Mouse (Mus musculus): Measurements from ENCODE around the gene Emilin2. TPM values are rescaled to one million over a fixed set of nuclear protein-coding genes. Genes with fewer than 3 reads are reported as not detected.

Emilin2 gene
- polyA plus RNA-seq, 1 experiment from 2014 or later = 66.9 TPM

DNA sequence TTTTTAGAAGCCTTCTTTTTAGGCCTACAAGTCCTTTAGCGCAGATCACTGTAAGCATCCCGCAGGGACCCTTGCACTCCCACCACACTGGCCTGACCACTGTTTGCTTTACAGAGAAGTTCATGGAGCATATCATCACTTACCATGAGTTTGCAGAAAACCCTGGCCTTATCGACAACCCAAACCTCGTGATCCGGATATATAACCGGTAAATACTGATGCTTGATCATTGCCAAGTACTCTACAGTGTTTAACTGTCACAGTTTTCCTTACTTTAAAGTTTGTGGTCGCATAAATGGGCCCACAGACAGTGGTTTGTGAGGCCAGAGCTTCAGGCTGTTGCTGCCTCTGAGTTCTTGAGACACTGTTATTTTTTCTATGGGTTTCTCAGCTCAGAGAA is 73.3 kb downstream of the Emilin2 start:
- Histone ChIP-seq H3K27ac (no peak overlapping the region; the same call in 1 of the 2 replicates), H3K9me3 (no peaks in the 10 kb centered on the region), H3K36me3 (peaks cover 66% of the 10 kb centered on the region), H3K4me3 (no peak overlapping the region), H3K4me1 (peaks cover 10% of the 10 kb centered on the region; the same call in 1 of the 2 replicates), H3K27me3 (ENCODE audit: insufficient read depth, poor library complexity, severe bottlenecking) (no peaks in the 10 kb centered on the region)
- DNase-seq (ENCODE audit: low spot score) = no peak
- WGBS = 84% methylated on average over 7 of the region's 7 CpGs

DNA sequence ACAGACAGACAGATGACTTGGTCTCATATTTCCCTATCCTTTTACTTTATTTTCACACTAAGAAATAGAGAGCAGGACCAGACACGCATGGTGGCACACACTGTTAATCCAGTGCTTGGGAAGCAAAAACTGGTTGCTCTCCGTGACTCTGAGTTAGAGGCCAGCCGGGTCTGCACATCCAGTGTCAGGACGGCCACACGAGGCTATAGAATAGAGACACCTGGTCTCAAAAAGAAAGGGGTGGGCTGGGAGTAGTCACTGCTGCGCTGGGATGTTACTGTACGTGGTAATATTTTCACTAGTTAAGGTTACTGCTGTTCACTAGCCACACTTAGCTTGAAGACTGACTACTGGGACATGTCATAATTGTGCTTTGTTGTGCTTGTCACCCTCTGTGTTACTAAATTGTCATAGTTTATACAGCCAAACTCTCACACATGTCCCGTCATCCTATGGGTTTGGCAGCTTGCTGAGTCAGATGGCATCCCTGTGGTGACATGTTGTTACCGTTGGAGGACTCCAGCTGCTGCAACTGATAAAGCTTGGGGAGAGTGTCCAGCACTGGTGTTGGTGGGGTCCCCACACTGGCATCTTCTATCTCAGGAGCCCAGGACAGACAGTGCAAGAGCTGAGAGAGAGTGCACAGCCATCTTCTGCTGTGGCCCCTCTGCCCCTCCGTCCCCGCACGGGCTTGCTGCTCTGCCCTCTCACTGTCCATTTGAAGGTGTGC is 76.4 kb downstream of the Emilin2 start:
- Histone ChIP-seq H3K27me3 (ENCODE audit: insufficient read depth, poor library complexity, severe bottlenecking) (no peaks in the 10 kb centered on the region), H3K4me1 (peaks cover 13% of the 10 kb centered on the region; the same call in 1 of the 2 replicates), H3K4me3 (no peak overlapping the region), H3K36me3 (peaks cover 56% of the 10 kb centered on the region), H3K9me3 (no peaks in the 10 kb centered on the region), H3K27ac (peak overlapping the region; percentile 52; the same call in 1 of the 2 replicates)
- WGBS = 73% methylated on average over 12 of the region's 12 CpGs
- DNase-seq (ENCODE audit: low spot score) = peak; percentile 95

DNA sequence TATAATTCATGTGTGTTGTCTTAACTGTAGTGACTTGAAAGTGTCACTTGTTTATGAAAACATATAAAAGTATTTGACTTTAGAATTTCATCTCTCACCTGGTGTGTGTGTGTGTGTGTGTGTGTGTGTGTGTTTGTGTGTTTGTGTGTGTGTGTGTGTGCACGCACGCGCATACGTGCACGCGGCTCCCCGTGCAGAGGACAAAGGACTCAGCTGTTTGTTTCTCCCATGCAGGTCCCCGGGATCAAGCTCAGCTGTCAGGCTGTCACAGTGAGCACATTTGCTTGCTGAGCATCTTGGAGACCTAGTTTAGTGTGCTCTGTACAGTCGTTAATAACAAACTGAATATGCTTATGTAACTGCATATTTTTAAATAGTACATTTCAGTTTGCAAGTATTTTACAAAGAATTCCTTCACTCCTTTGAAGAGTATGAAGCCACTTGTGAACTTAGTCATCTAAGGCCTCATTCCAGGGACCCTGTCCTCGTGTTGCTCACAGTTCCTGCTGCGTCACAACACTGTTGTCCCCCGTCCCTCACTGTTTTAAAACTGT is 77.7 kb downstream of the Emilin2 start:
- Histone ChIP-seq H3K4me3 (no peak overlapping the region), H3K9me3 (no peaks in the 10 kb centered on the region), H3K4me1 (peaks cover 13% of the 10 kb centered on the region; the same call in 1 of the 2 replicates), H3K27me3 (ENCODE audit: insufficient read depth, poor library complexity, severe bottlenecking) (no peaks in the 10 kb centered on the region), H3K36me3 (peaks cover 53% of the 10 kb centered on the region), H3K27ac (peak overlapping the region; percentile 74)
- no peak for DNase-seq (ENCODE audit: low spot score)
- WGBS = 82% methylated on average over 12 of the region's 12 CpGs

DNA sequence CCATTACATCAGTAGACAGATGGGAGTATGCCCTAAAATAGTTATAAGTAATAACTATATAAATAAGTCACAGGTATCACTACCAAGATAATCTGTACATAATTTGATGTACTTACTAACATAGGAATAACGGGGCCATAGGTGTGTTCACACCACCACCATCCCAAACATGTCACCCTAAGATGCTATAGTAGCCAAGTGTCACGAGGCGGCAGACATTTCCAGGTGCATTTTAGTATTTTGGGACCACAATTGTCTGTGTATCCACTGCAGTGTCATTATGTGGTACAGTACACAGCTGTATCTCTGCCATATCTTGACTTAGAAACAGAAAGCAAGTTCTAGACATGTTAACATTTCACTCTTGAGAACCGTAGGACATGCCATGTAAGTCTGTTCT is 78.6 kb downstream of the Emilin2 start:
- Histone ChIP-seq H3K9me3 (no peaks in the 10 kb centered on the region), H3K27ac (peak overlapping the region; percentile 74; the same call in 1 of the 2 replicates), H3K4me1 (peaks cover 13% of the 10 kb centered on the region; the same call in 1 of the 2 replicates), H3K27me3 (ENCODE audit: insufficient read depth, poor library complexity, severe bottlenecking) (no peaks in the 10 kb centered on the region), H3K4me3 (no peak overlapping the region), H3K36me3 (peaks cover 46% of the 10 kb centered on the region)
- 87% methylated on average over 4 of the region's 4 CpGs for WGBS
- no peak for DNase-seq (ENCODE audit: low spot score)

DNA sequence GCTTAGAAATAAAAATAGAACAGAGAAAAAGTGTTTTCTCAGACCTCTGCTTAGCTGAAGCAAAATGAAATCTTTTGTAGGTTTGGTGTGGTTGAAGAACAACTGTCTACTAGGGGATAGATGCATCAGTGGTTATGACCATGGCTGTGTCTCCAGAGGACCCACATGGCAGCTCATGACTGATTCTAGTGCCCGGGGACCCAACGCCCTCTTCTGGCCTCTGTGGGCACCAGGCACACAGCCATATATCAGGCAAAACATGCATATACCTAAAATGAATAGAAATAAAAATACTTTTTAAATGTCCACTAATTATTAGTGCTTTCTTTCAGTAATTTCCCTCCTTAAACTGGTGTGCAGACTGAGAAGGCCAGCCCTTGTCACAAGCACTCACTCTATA is 79.8 kb downstream of the Emilin2 start:
- no peak overlapping the region for H3K4me3 ChIP-seq
- H3K9me3 ChIP-seq = no peaks in the 10 kb centered on the region
- no peak for DNase-seq (ENCODE audit: low spot score)
- H3K27me3 ChIP-seq (ENCODE audit: insufficient read depth, poor library complexity, severe bottlenecking) = no peaks in the 10 kb centered on the region
- H3K36me3 ChIP-seq = peaks cover 38% of the 10 kb centered on the region
- H3K27ac ChIP-seq = no peak overlapping the region
- 79% methylated on average over 2 of the region's 2 CpGs for WGBS
- H3K4me1 ChIP-seq = peaks cover 13% of the 10 kb centered on the region; the same call in 1 of the 2 replicates

DNA sequence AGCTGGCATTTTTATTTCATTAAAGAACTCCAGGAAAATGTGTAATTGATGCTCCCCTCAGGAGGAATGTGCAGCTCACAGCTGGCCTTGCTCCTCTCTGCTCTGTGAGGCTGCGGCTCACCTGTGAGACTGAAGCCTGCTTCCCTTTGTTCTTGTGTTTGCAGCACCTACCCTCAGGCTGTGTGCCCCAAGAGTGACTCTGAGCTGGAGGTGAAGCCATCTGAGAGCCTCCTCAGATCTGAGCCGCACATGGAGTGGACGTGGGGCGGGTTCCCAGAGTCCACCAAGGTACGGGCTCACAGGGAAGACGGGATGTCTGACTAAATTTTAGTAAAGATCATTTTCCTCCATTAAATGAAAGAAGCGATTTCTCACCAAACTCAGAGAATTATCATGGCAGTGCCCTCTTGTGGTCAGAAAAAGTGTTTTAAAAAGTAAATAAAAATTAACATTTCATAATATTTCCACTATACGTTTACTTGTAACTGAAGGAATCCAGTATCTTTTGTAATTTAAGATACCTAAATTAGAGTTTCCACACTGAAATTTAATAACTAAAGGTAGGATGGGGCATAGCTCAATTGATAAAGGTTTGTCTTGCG is 81.6 kb downstream of the Emilin2 start:
- Histone ChIP-seq H3K9me3 (no peaks in the 10 kb centered on the region), H3K4me3 (no peak overlapping the region), H3K4me1 (peaks cover 11% of the 10 kb centered on the region; the same call in 1 of the 2 replicates), H3K27me3 (ENCODE audit: insufficient read depth, poor library complexity, severe bottlenecking) (no peaks in the 10 kb centered on the region), H3K36me3 (peaks cover 32% of the 10 kb centered on the region), H3K27ac (no peak overlapping the region)
- 83% methylated on average over 9 of the region's 9 CpGs for WGBS
- no peak for DNase-seq (ENCODE audit: low spot score)

DNA sequence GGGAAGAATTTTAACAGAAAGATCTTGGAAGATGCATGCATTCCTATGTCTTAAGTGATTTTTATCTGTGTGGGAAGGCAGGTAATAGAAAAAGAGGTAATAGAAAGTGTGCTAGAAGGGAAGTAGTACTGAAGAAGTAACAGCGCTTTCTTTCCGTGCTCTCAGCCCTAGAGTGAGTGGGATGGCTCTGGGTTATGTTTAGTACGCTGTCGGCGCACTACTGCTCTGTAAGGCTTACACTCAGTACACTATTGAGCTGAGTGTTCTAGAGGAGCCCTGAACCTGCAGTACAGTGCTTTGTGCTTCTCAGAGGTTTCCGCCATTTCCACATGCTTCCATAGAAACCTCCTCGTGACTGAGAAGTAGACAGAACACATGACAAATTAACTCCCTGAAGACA is 83.1 kb downstream of the Emilin2 start:
- DNase-seq (ENCODE audit: low spot score) = no peak
- Histone ChIP-seq H3K4me3 (no peak overlapping the region), H3K4me1 (peaks cover 12% of the 10 kb centered on the region), H3K27ac (no peak overlapping the region), H3K27me3 (ENCODE audit: insufficient read depth, poor library complexity, severe bottlenecking) (no peaks in the 10 kb centered on the region), H3K9me3 (no peaks in the 10 kb centered on the region), H3K36me3 (peaks cover 34% of the 10 kb centered on the region)
- 74% methylated on average over 7 of the region's 7 CpGs for WGBS

DNA sequence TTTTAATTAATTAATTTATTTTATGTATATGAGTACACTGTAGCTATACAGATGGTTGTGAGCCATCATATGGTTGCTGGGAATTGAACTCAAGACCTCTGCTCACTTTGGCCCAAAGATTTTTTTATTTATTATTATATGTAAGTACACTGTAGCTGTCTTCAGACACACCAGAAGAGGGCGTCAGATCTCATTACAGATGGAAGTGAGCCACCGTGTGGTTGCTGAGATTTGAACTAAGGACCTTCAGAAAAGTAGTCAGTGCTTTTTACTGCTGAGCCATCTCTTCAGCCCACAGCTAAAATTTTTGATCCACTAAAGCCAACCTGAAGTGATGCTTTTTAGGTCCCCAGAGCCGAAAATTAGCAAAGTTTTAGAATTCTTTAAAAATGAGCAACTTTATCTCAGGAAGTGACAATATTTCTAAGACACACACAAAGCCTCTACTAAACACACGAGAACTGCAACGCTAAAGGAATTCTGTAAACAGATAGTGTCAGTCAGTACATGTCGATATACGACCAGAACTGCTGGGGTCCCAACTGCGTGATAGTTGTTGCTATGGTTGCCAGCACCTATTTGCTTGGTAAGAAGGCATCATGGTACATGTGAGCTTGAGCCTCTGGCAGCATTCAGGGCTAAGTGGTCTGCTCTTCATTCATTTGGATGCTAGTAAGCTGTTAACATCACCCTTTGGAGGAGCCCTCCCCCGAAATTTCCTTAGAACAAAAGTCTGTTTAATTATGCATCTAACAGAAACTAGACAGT is 84.5 kb downstream of the Emilin2 start:
- H3K36me3 ChIP-seq = peaks cover 25% of the 10 kb centered on the region
- no peak for DNase-seq (ENCODE audit: low spot score)

DNA sequence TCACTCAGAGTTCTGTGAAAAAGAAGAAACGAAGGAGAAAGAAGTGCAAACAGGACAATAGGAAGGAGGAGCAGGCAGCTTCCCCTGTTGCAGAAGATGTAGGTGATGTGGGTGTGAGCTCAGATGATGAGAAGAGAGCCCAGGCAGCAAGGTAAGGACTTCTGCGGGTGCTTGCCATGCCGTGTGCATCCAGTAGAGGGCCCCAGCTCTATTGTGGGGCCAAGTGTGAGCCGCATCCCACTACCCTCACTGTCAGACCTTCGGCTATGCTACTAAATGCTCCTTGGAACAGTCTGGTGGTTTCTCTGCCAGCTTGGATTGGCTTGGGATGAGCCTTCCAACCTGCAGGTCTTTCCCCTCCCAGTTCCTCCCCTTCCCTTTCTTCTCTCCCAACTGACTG is 86.7 kb downstream of the Emilin2 start:
- WGBS = 20% methylated on average over 5 of the region's 5 CpGs
- Histone ChIP-seq H3K27me3 (ENCODE audit: insufficient read depth, poor library complexity, severe bottlenecking) (no peaks in the 10 kb centered on the region), H3K36me3 (peaks cover 14% of the 10 kb centered on the region; the same call in 1 of the 2 replicates), H3K4me3 (no peak overlapping the region), H3K27ac (no peak overlapping the region), H3K9me3 (no peaks in the 10 kb centered on the region), H3K4me1 (peaks cover 25% of the 10 kb centered on the region)
- no peak for DNase-seq (ENCODE audit: low spot score)

More for the DNA sequence above, 84.5 kb downstream of the Emilin2 start:
- Histone ChIP-seq H3K4me1 (peaks cover 11% of the 10 kb centered on the region), H3K9me3 (no peaks in the 10 kb centered on the region), H3K4me3 (no peak overlapping the region), H3K27ac (no peak overlapping the region), H3K27me3 (ENCODE audit: insufficient read depth, poor library complexity, severe bottlenecking) (no peaks in the 10 kb centered on the region)
- WGBS = 80% methylated on average over 9 of the region's 9 CpGs

DNA sequence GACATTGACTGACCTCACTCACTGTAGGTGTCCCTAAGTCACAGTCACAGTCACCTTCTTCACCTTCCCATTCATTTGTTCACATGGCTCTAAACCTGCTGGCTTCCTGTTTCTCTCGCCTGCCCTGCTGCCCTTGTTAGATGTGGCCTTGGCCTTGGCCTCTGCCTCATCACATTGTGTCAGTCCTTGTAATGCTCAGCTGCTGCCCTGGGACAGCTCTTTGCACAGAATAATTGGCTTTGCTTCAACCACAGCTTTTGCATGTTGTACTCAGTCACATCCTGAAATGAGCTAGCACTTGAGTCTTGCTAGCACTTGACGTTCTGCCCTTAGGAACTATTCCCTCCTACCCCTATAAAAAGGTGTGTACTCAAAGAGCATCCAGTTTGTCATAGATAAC is 87.3 kb downstream of the Emilin2 start:
- Histone ChIP-seq H3K27me3 (ENCODE audit: insufficient read depth, poor library complexity, severe bottlenecking) (no peaks in the 10 kb centered on the region), H3K27ac (no peak overlapping the region), H3K4me3 (no peak overlapping the region), H3K9me3 (no peaks in the 10 kb centered on the region), H3K4me1 (peaks cover 25% of the 10 kb centered on the region), H3K36me3 (peaks cover 10% of the 10 kb centered on the region; the same call in 1 of the 2 replicates)
- 69% methylated on average over 2 of the region's 2 CpGs for WGBS
- DNase-seq (ENCODE audit: low spot score) = no peak

DNA sequence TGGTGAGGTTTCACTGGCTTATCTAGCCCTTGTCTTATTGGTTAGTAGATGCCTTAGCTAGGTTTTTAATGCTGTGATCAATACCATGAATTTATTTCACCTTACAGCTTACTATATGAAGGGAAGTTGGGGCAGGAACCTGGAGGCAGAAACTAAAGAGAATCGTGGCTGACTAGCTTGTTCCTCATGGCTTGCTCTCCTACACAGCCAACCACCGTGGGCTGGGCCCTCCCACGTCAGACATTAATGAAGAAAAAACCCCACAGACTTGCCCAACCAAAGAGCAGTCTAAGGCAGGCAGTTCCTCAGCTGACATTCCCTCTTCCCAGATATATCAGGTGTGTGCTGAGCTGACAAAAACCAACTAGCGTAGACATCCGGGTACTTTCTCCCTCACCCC is 88.1 kb downstream of the Emilin2 start:
- no peak for DNase-seq (ENCODE audit: low spot score)
- H3K4me1 ChIP-seq = peaks cover 25% of the 10 kb centered on the region
- WGBS = 70% methylated on average over 5 of the region's 5 CpGs

DNA sequence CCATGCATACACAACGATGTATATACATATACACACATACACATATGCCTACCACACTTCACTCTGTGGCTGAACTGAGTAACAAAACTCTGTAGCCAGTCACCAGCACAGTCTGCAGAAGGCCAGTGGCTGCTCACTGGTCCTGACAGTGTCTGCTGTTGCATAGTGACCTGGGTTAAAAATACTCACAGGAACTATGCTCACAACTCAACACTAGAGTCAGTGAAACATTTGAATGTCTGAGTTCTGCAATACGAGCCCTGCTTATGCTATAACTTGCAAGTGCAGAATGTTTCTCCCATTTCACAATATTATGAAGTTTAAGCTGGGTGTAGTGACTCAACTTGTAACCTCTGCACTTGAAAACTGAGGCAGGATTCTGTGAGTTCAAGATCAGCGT is 90.4 kb downstream of the Emilin2 start:
- H3K27me3 ChIP-seq (ENCODE audit: insufficient read depth, poor library complexity, severe bottlenecking) = no peaks in the 10 kb centered on the region
- H3K4me1 ChIP-seq = peaks cover 25% of the 10 kb centered on the region
- H3K9me3 ChIP-seq = no peaks in the 10 kb centered on the region
- H3K36me3 ChIP-seq = peaks cover 25% of the 10 kb centered on the region
- 67% methylated on average over 3 of the region's 3 CpGs for WGBS
- DNase-seq (ENCODE audit: low spot score) = no peak
- no peak overlapping the region for H3K4me3 ChIP-seq
- H3K27ac ChIP-seq = peak overlapping the region; percentile 69; the same call in 1 of the 2 replicates

More for the DNA sequence above, 88.1 kb downstream of the Emilin2 start:
- H3K9me3 ChIP-seq = no peaks in the 10 kb centered on the region
- no peak overlapping the region for H3K4me3 ChIP-seq
- H3K27ac ChIP-seq = no peak overlapping the region
- H3K36me3 ChIP-seq = peaks cover 15% of the 10 kb centered on the region; the same call in 1 of the 2 replicates
- no peaks in the 10 kb centered on the region for H3K27me3 ChIP-seq (ENCODE audit: insufficient read depth, poor library complexity, severe bottlenecking)
